Mouse (Mus musculus) megakaryocyte, embryonic 14.5 days (primary cell): Measurements from ENCODE around the gene Cherp.

Experiments
- FLI1 ChIP-seq: IDR thresholded peaks from 2 replicates; pipeline ENCODE4 v1.6.1; 2012; ENCODE audit warnings: low read length, inconsistent platforms, mixed read lengths
- GATA1 ChIP-seq: IDR thresholded peaks from 3 replicates; pipeline ENCODE4 v1.6.1; 2012; ENCODE audit warnings: mixed read lengths, low read length, inconsistent platforms, borderline replicate concordance

DNA sequence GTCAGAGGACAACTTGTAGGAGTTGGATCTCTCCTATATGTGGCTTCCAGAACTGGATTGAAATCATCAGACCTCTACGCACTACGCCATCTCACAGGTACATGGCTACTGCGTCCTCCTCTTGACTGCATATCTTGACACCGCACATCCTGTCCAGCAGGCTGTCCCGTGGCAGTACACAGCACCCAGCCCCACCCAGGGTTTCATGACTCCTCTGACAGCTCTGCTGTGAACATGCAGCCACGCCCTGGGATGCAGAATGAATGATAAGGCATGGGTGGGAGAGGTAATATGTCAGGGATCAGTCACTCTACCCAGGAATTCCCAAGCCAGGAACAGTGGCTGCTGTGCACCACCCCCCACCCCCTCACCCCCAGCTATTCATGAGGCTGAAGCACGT lies 61.2 kb downstream of the Cherp start:
- TF ChIP-seq GATA1 = no peak
- TF ChIP-seq FLI1 = no peak
